Mouse (Mus musculus): ENCODE measurements around the gene Ccr1.

- TF ChIP-seq GATA1 (IDR thresholded peaks at IDR 0.05; ENCODE audit: low read length) = no peak
- TF ChIP-seq TAL1 (IDR thresholded peaks at IDR 0.05; ENCODE audit: low read length) = no peak
These were observed 27.2 kb downstream of the Ccr1 start for GRCm38 (mm10) chr9:123941316-123941715.
